Comparison of ENCODE assay signal across 8 mouse cellular contexts in genomic region chr10:62885460-62885859, GRCm38 (mm10). TPM values are rescaled to one million over a fixed set of nuclear protein-coding genes. Genes with fewer than 3 reads are reported as not detected.
A peak's percentile ranks its signal among the peaks of the same experiment; 100 is the strongest.
DNase-seq lines count a peak whose midpoint lies in the region; ATAC-seq and TF ChIP-seq lines count a peak whose summit lies in the region.
"Had no signal": no experiment of that assay in that cellular context is flagged by ENCODE, and none has a peak within 500 bp of the region (broad histone marks: within the 10 kb centered on the region; RNA-seq: fewer than 3 reads in every experiment).

No protein-coding gene starts in this region.

- 49% methylated on average over 10 of the region's 10 CpGs for WGBS in forebrain, embryonic 16.5 days
- 16% methylated on average over 10 of the region's 10 CpGs for WGBS in liver, embryonic 14.5 days (ENCODE audit: insufficient replicate concordance)

- H3K9me3 ChIP-seq in megakaryocyte, embryonic 14.5 days: no peaks in the 10 kb centered on the region
- H3K9me3 ChIP-seq in forebrain, embryonic 16.5 days (ENCODE audit: control insufficient read depth, low read length): no peaks in the 10 kb centered on the region
- H3K9me3 ChIP-seq in liver, embryonic 14.5 days (ENCODE audit: control insufficient read depth, low read length): no peaks in the 10 kb centered on the region

- H3K4me3 ChIP-seq in megakaryocyte, embryonic 14.5 days (replicated peaks): peak overlapping the region; percentile 93
- no peak overlapping the region for H3K4me3 ChIP-seq in forebrain, embryonic 16.5 days (replicated peaks; ENCODE audit: low read length)
- H3K4me3 ChIP-seq in liver, embryonic 14.5 days (ENCODE audit: insufficient read depth in 1 of 2, low read depth in 2 of 2, low read length in 2 of 2): peak overlapping the region in 1 of 2 experiments; percentile 52; a peak in 1 of 4 replicates

- peaks cover 20% of the 10 kb centered on the region for H3K27me3 ChIP-seq in megakaryocyte, embryonic 14.5 days (replicated peaks)
- no peaks in the 10 kb centered on the region for H3K27me3 ChIP-seq in forebrain, embryonic 16.5 days (replicated peaks; ENCODE audit: control insufficient read depth, insufficient read depth, low read length)
- H3K27me3 ChIP-seq in liver, embryonic 14.5 days (ENCODE audit: control insufficient read depth, insufficient read depth, low read length): peaks cover 24% of the 10 kb centered on the region

- H3K36me3 ChIP-seq in megakaryocyte, embryonic 14.5 days (replicated peaks; ENCODE audit: low read length): no peaks in the 10 kb centered on the region
- no peaks in the 10 kb centered on the region for H3K36me3 ChIP-seq in forebrain, embryonic 16.5 days (ENCODE audit: control insufficient read depth, insufficient read depth)
- H3K36me3 ChIP-seq in liver, embryonic 14.5 days (replicated peaks; ENCODE audit: control insufficient read depth, insufficient read depth, low read depth): no peaks in the 10 kb centered on the region

- DNase-seq in liver, embryonic 14.5 days (ENCODE audit: low read depth in 3 of 3, low spot score in 3 of 3): no peak
- DNase-seq in yolk sac, embryonic 10.5 days (ENCODE audit: low spot score): peak; percentile 42
- no peak for DNase-seq in frontal cortex, adult 2 months (ENCODE audit: extremely low spot score in 1 of 2, low spot score in 1 of 2)
- DNase-seq in layer of hippocampus, postnatal 10 days (ENCODE audit: low spot score in 2 of 2): no peak

- peaks cover 36% of the 10 kb centered on the region for H3K4me1 ChIP-seq in megakaryocyte, embryonic 14.5 days
- peaks cover 14% of the 10 kb centered on the region for H3K4me1 ChIP-seq in forebrain, embryonic 16.5 days (replicated peaks; ENCODE audit: control insufficient read depth, insufficient read depth, low read length)
- 0 out of 4 replicates have a peak, but pooled peaks cover 2 to 3% of the 10 kb centered on the region in 2 experiments for H3K4me1 ChIP-seq in liver, embryonic 14.5 days (replicated peaks; ENCODE audit: control insufficient read depth in 2 of 2, insufficient read depth in 2 of 2, low read length in 1 of 2)

- H3K9ac ChIP-seq in forebrain, embryonic 16.5 days (replicated peaks; ENCODE audit: low read depth, low read length): no peak overlapping the region
- H3K9ac ChIP-seq in liver, embryonic 14.5 days (replicated peaks): no peak overlapping the region

- no peak for TF ChIP-seq CTCF in liver, embryonic 14.5 days (IDR thresholded peaks at IDR 0.05; ENCODE audit: low read depth)

- no peak overlapping the region for H3K27ac ChIP-seq in forebrain, embryonic 16.5 days (ENCODE audit: low read length)
- H3K27ac ChIP-seq in liver, embryonic 14.5 days: no peak overlapping the region

- TF ChIP-seq EP300 in liver, embryonic 14.5 days (IDR thresholded peaks at IDR 0.05; ENCODE audit: low read depth): no peak

- H3K4me2 ChIP-seq in forebrain, embryonic 16.5 days (ENCODE audit: low read length): peak overlapping the region; percentile 82
- H3K4me2 ChIP-seq in liver, embryonic 14.5 days (ENCODE audit: low read depth): peak overlapping the region; percentile 74

- no peak for ATAC-seq in megakaryocyte, adult 5-6 weeks (ENCODE audit: poor library complexity, severe bottlenecking)
- no peak for ATAC-seq in forebrain, embryonic 16.5 days
- no peak for ATAC-seq in liver, embryonic 14.5 days (ENCODE audit: insufficient read depth)

RNA-seq across cellular contexts. Expression of gene Tet1, which starts 23.3 kb away (rescaled TPM):
- 0.01 TPM in 1 of 2 replicates, not detected in the other for polyA plus RNA-seq in megakaryocyte, embryonic 14.5 days (2012; ENCODE audit: insufficient read depth, low replicate concordance)
- total RNA-seq in megakaryocyte, adult 5-6 weeks (2015): 5.0 and 6.1 TPM in 2 replicates
- 0.95 and 1.7 TPM in 2 replicates for total RNA-seq in megakaryocyte, adult 5-6 weeks (2017)
- polyA plus RNA-seq in forebrain, embryonic 16.5 days (2015; fragmentation: Nextera tagmentation; extraction: Ambion mirVana): 40.4 and 41.5 TPM in 2 replicates
- 0.21 and 0.23 TPM in 2 replicates for polyA plus RNA-seq in liver, embryonic 14.5 days (2012; rRNA removed)
- 0.99 and 1.9 TPM in 2 replicates for polyA plus RNA-seq in liver, embryonic 14.5 days (2014; fragmentation: Nextera tagmentation; extraction: Ambion mirVana)
- polyA plus RNA-seq in frontal cortex, adult 2 months (2012; rRNA removed): 4.0 and 4.3 TPM in 2 replicates
- total RNA-seq in layer of hippocampus, postnatal 10 days (2021): 10 to 100 TPM; 54.0 to 56.4 TPM
- polyA plus RNA-seq: erythroblast, embryonic 14.5 days had no signal

RNA-seq across cellular contexts. Expression of gene Slc25a16, which starts 35.0 kb away (rescaled TPM):
- polyA plus RNA-seq in megakaryocyte, embryonic 14.5 days (2012; ENCODE audit: insufficient read depth, low replicate concordance): 4.6 and 4.9 TPM in 2 replicates
- 21.9 and 23.4 TPM in 2 replicates for total RNA-seq in megakaryocyte, adult 5-6 weeks (2015)
- total RNA-seq in megakaryocyte, adult 5-6 weeks (2017): 20.9 and 21.0 TPM in 2 replicates
- polyA plus RNA-seq in forebrain, embryonic 16.5 days (2015; fragmentation: Nextera tagmentation; extraction: Ambion mirVana): 18.0 and 18.7 TPM in 2 replicates
- polyA plus RNA-seq in liver, embryonic 14.5 days (2012; rRNA removed): 4.8 and 6.2 TPM in 2 replicates
- polyA plus RNA-seq in liver, embryonic 14.5 days (2014; fragmentation: Nextera tagmentation; extraction: Ambion mirVana): 7.0 and 8.9 TPM in 2 replicates
- polyA plus RNA-seq in frontal cortex, adult 2 months (2012; rRNA removed): 34.4 and 37.9 TPM in 2 replicates
- 10 to 100 TPM; 37.2 to 37.9 TPM for total RNA-seq in layer of hippocampus, postnatal 10 days (2021)
